Mouse (Mus musculus): Measurements from ENCODE around the gene Magee2.
"Not testable (repeated sequence)": the region's sequence is repeated elsewhere in the genome, so short reads cannot be mapped to it uniquely, and the experiment has no call there.

Magee2 gene

GRCm38 (mm10) chrX:104856751-104857341 lies at the start of gene Magee2:
Gene Magee2 (minus strand): TSS chrX:104857267.
- DNase-seq (ENCODE audit: low spot score in 2 of 2) = peak in 1 of 2 experiments; percentile 37

DNA sequence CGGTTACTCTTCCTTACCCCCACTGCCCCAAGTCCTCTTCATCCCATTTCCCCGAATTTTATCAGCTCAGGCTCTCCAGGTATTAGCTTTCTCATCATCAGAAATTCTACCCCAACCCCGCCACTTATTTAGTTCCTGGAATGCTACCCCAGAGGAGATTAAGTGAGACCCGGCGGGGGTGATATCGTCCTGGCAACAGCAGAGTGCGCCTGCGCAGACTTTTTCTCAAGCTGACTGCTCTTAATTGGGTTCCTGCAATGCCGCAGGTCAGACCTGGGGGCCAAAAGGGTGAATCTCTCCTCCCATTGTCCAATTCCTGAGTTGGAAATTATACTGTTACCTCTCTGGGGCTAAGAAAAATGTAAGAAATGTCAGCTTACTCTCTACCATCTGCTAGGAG lies 3.5 kb downstream of the Magee2 start:
- no peak for DNase-seq (ENCODE audit: low spot score in 2 of 2)

- not testable (repeated sequence) for DNase-seq (ENCODE audit: low spot score in 2 of 2)
Observed at GRCm38 (mm10) chrX:104817583-104817982, 39.5 kb downstream of the Magee2 start.

GRCm38 (mm10) chrX:104816987-104817386 lies 40.1 kb downstream of the Magee2 start:
- not testable (repeated sequence) for DNase-seq (ENCODE audit: low spot score in 2 of 2)

- not testable (repeated sequence) for DNase-seq (ENCODE audit: low spot score in 2 of 2)
Observed at GRCm38 (mm10) chrX:104813704-104814103, 43.4 kb downstream of the Magee2 start.

Data from spleen, postnatal 10 days (tissue).